Mouse (Mus musculus) CH12.LX (cell line): Measurements from ENCODE around the gene Grwd1. TPM values are rescaled to one million over a fixed set of nuclear protein-coding genes. Genes with fewer than 3 reads are reported as not detected.

ENCODE experiments used
- DNase-seq: peaks from one replicate; pipeline ENCODE4 v3.0.0-alpha.2; 2013; ENCODE audit errors: extremely low read depth
- H3K27ac ChIP-seq: 2 replicates; pipeline ENCODE4 v1.5.1; 2012; ENCODE audit warnings: low read depth, mild to moderate bottlenecking, control low read depth, moderate library complexity; ENCODE audit not compliant: insufficient read depth
- H3K27me3 ChIP-seq: replicated peaks from 2 replicates; pipeline ENCODE3; 2012; ENCODE audit warnings: inconsistent platforms
- H3K36me3 ChIP-seq, 2 experiments: replicated peaks in 1 of 2; 2 replicates each; pipeline versions ENCODE3 to v1.6.1; 2012; ENCODE audit warnings: inconsistent platforms in 1 of 2, low read length in 1 of 2, mild to moderate bottlenecking in 1 of 2, mixed read lengths in 1 of 2, moderate library complexity in 1 of 2; ENCODE audit not compliant: control insufficient read depth in 1 of 2, insufficient read depth in 1 of 2
- H3K4me1 ChIP-seq, 2 experiments: 2 replicates each; pipeline ENCODE4 v1.6.1; 2012; ENCODE audit warnings: inconsistent platforms in 1 of 2, moderate library complexity in 1 of 2; ENCODE audit not compliant: insufficient read depth in 2 of 2, control insufficient read depth in 1 of 2
- H3K4me2 ChIP-seq: 2 replicates; pipeline ENCODE4 v1.6.1; 2012; ENCODE audit warnings: low read depth, mild to moderate bottlenecking, control low read depth; ENCODE audit not compliant: poor library complexity, insufficient read depth, severe bottlenecking
- H3K4me3 ChIP-seq, 3 experiments: fragments of 150-350 bp in 1 of 3; sonication (generic) in 1 of 3; replicated peaks in 1 of 3; 2 replicates each; pipeline versions ENCODE3 to v1.5.1; 2011 to 2012; ENCODE audit warnings: low read depth in 2 of 3, low read length in 2 of 3, mild to moderate bottlenecking in 2 of 3, moderate library complexity in 2 of 3, control low read depth in 1 of 3, improper control_type of control experiment in 1 of 3, inconsistent platforms in 1 of 3, mixed read lengths in 1 of 3; ENCODE audit not compliant: poor library complexity in 1 of 3
- H3K79me2 ChIP-seq: replicated peaks from 2 replicates; pipeline ENCODE4 v1.6.1; 2012; ENCODE audit warnings: mild to moderate bottlenecking, moderate library complexity; ENCODE audit not compliant: control insufficient read depth, poor library complexity, insufficient read depth, severe bottlenecking; ENCODE audit errors: extremely low read depth
- H3K9ac ChIP-seq: 2 replicates; pipeline ENCODE4 v1.6.1; 2012; ENCODE audit warnings: low read depth, mild to moderate bottlenecking, control low read depth, moderate library complexity; ENCODE audit not compliant: insufficient read depth
- H3K9me3 ChIP-seq: replicated peaks from 2 replicates; pipeline ENCODE3; 2012; ENCODE audit warnings: low read length, inconsistent platforms, mixed read lengths
- BHLHE40 ChIP-seq: IDR thresholded peaks from 2 replicates; pipeline ENCODE4 v1.6.1; 2011; ENCODE audit warnings: mild to moderate bottlenecking, low read depth, low read length, improper control_type of control experiment
- CHD1 ChIP-seq: IDR thresholded peaks from 2 replicates; pipeline ENCODE4 v1.6.1; 2012; ENCODE audit warnings: low read depth, low read length, improper control_type of control experiment, inconsistent platforms
- CHD2 ChIP-seq: IDR thresholded peaks from 2 replicates; pipeline ENCODE4 v1.6.1; 2011; ENCODE audit warnings: low read length, improper control_type of control experiment
- CTCF ChIP-seq, 2 experiments: IDR thresholded peaks in 1 of 2; conservative IDR thresholded peaks in 1 of 2; 2 replicates each; pipeline ENCODE4 v1.5.1; 2011 to 2012; ENCODE audit warnings: low read depth in 2 of 2, low read length in 2 of 2, improper control_type of control experiment in 1 of 2, inconsistent platforms in 1 of 2, mild to moderate bottlenecking in 1 of 2, moderate library complexity in 1 of 2
- ETS1 ChIP-seq: conservative IDR thresholded peaks from 2 replicates; pipeline ENCODE4 v1.6.1; 2012; ENCODE audit warnings: low read depth, mild to moderate bottlenecking, inconsistent platforms, low read length, improper control_type of control experiment, moderate library complexity
- GABPA ChIP-seq: IDR thresholded peaks from 2 replicates; pipeline ENCODE4 v1.6.1; 2012; ENCODE audit warnings: low read depth, low read length, improper control_type of control experiment, inconsistent platforms; ENCODE audit not compliant: insufficient replicate concordance
- IRF4 ChIP-seq: IDR thresholded peaks from 2 replicates; pipeline ENCODE4 v1.6.1; 2014; ENCODE audit warnings: low read depth, mild to moderate bottlenecking, inconsistent platforms, low read length, improper control_type of control experiment
- JUN ChIP-seq: IDR thresholded peaks from 2 replicates; pipeline ENCODE4 v1.6.1; 2011; ENCODE audit warnings: low read depth, mild to moderate bottlenecking, low read length, improper control_type of control experiment, moderate library complexity; ENCODE audit not compliant: insufficient read depth
- JUND ChIP-seq: conservative IDR thresholded peaks from 2 replicates; pipeline ENCODE4 v1.6.1; 2011; ENCODE audit warnings: low read depth, low read length, improper control_type of control experiment
- KAT2A ChIP-seq: IDR thresholded peaks from 2 replicates; pipeline ENCODE4 v1.6.1; 2012; ENCODE audit warnings: low read length, improper control_type of control experiment, inconsistent platforms; ENCODE audit not compliant: insufficient replicate concordance
- MAFK ChIP-seq: IDR thresholded peaks from 2 replicates; pipeline ENCODE4 v1.6.1; 2011; ENCODE audit warnings: low read length, improper control_type of control experiment; ENCODE audit not compliant: insufficient replicate concordance
- MXI1 ChIP-seq: IDR thresholded peaks from 2 replicates; pipeline ENCODE4 v1.6.1; 2011; ENCODE audit warnings: mild to moderate bottlenecking, low read depth, low read length, improper control_type of control experiment
- NRF1 ChIP-seq: IDR thresholded peaks from 2 replicates; pipeline ENCODE4 v1.6.1; 2014; ENCODE audit warnings: low read depth, mild to moderate bottlenecking, inconsistent platforms, low read length, improper control_type of control experiment, moderate library complexity
- POLR2A ChIP-seq: IDR thresholded peaks from 2 replicates; pipeline ENCODE4 v1.6.1; 2011; ENCODE audit warnings: low read depth, mild to moderate bottlenecking, improper control_type of control experiment, low read length
- POLR2AphosphoS2 ChIP-seq: IDR thresholded peaks from 2 replicates; pipeline ENCODE4 v1.6.1; 2011; ENCODE audit warnings: low read depth, low read length, improper control_type of control experiment
- RCOR1 ChIP-seq: conservative IDR thresholded peaks from 2 replicates; pipeline ENCODE4 v1.6.1; 2012; ENCODE audit warnings: low read depth, mild to moderate bottlenecking, inconsistent platforms, low read length, improper control_type of control experiment
- SIN3A ChIP-seq: IDR thresholded peaks from 2 replicates; pipeline ENCODE4 v1.6.1; 2012; ENCODE audit warnings: low read length, improper control_type of control experiment, inconsistent platforms
- SMC3 ChIP-seq: IDR thresholded peaks from 2 replicates; pipeline ENCODE4 v1.6.1; 2011; ENCODE audit warnings: low read depth, low read length, improper control_type of control experiment
- UBTF ChIP-seq: IDR thresholded peaks from 2 replicates; pipeline ENCODE4 v1.6.1; 2012; ENCODE audit warnings: low read depth, mild to moderate bottlenecking, inconsistent platforms, low read length, improper control_type of control experiment, moderate library complexity
- USF1 ChIP-seq: IDR thresholded peaks from 2 replicates; pipeline ENCODE4 v1.6.1; 2014; ENCODE audit warnings: low read depth, mild to moderate bottlenecking, inconsistent platforms, low read length, improper control_type of control experiment
- USF2 ChIP-seq: conservative IDR thresholded peaks from 2 replicates; pipeline ENCODE4 v1.6.1; 2011; ENCODE audit warnings: low read depth, low read length, improper control_type of control experiment
- ZMIZ1 ChIP-seq: IDR thresholded peaks from 2 replicates; pipeline ENCODE4 v1.6.1; 2012; ENCODE audit warnings: low read depth, mild to moderate bottlenecking, inconsistent platforms, low read length, improper control_type of control experiment
- ZNF384 ChIP-seq: IDR thresholded peaks from 2 replicates; pipeline ENCODE4 v1.6.1; 2012; ENCODE audit warnings: low read depth, low read length, improper control_type of control experiment, inconsistent platforms
- dilution Hi-C: fragments of 300-500 bp; cut with MboI; formaldehyde crosslinking; loops from 2 replicates; pipeline ENCODE4 v1.14.3; 2020; ENCODE audit warnings: low sequenced_read_pairs; ENCODE audit not compliant: extremely low pct_unique_long_range_greater_than_20kb, extremely low pct_ligation_motif_present
- in situ Hi-C: fragments of 300-500 bp; cut with MboI; formaldehyde crosslinking; loops from 3 replicates; pipeline ENCODE4 v1.14.3; 2019; ENCODE audit warnings: low sequenced_read_pairs, low pct_ligation_motif_present, low pct_unique_long_range_greater_than_20kb, mixed read lengths
- polyA plus RNA-seq: library from polyadenylated mRNA; unstranded; fragments of >175 nt; gene quantifications from 2 replicates; pipeline ENCODE4 v1.2.1, GENCODE M21; 2012; ENCODE audit warnings: low read depth; ENCODE audit not compliant: insufficient read length
- total RNA-seq, 2 experiments: library from RNA; depleted of rRNA; stranded (reverse); fragments of 300-350 nt in 1 of 2; fragments of >200 nt in 1 of 2; gene quantifications; 2 replicates each; pipeline ENCODE4 v1.2.3; 2012 to 2014

The Grwd1 gene
- total and polyA plus RNA-seq, 3 experiments = 83.0 to 108 (median 88.1) TPM

DNA sequence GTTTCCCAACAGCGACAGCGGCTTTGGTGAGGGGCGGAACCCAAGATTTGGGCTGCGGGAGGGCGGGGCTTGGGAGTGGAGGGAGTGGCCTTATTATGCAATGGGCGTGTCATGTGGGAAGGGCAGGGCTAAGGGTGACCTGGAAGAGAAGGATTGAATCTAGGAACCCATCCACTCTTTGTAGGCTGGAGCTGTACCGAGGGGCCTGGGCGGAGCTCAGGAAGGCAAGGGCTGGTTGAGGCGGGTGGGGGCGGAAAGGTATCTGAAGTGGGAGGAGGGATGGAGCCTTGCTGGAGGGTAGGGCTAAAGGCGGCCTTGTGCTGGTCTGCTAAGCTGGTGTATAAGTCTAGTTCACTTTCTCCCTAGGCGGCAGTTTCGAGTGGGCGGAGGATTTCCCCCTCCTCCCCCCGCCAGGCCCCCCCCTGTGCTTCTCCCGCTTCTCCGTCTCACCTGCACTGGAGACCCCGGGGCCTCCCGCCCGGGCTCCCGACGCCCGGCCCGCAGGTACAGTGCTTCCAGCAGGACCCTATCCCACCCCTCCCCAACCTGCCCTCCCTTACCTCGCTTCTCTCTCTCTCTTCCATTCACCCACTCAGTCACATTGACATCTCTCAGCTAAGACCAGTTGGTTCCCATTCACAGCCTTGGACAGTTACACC is 30.1 kb downstream of the Grwd1 start:
- in situ Hi-C loops (loop anchor here (5.0 kb wide), 1 partner anchor 58 kb away; no protein-coding TSS in a partner anchor), dilution Hi-C loops (no loop called here)
- Histone ChIP-seq H3K4me2 (peak overlapping the region; percentile 90), H3K4me1 (peaks cover 5 to 9% of the 10 kb centered on the region in 2 experiments), H3K4me3 (peak overlapping the region; percentile 21 to 43 (median 42)), H3K36me3 (no peaks in the 10 kb centered on the region), H3K9ac (peak overlapping the region; percentile 23; the same call in 1 of the 2 replicates), H3K27ac (no peak overlapping the region), H3K27me3 (peaks cover 13% of the 10 kb centered on the region), H3K79me2 (no peaks in the 10 kb centered on the region), H3K9me3 (no peaks in the 10 kb centered on the region)
- DNase-seq = peak; percentile 67
- TF ChIP-seq CHD2 (no peak), ETS1 (no peak), ZMIZ1 (no peak), POLR2A (no peak), USF1 (no peak), NRF1 (no peak), MXI1 (no peak), BHLHE40 (no peak), JUN (no peak), SIN3A (no peak), MAFK (no peak), RCOR1 (no peak), USF2 (no peak), CHD1 (no peak), ZNF384 (no peak), SMC3 (no peak), GABPA (no peak), POLR2AphosphoS2 (no peak), UBTF (no peak)

DNA sequence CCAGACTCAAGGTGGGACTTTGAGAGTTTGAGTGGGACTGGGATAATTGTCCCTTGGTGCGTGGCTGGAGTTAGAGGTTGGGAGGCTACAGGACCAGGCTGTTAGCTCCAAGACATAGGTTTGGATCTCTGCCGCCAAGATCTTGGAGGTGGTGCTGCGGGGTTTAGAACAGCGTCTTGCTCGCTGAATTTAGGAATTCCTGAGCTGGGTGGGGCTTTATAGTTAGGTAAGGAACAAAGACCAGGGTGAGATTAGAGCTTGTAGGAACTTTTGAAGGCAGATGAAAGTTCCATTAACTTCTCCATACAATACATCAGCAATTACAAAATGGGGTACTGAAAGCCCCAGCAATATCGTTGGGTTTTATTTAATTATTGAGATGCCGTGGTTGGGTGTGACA is 30.7 kb downstream of the Grwd1 start:
- H3K79me2 ChIP-seq = no peaks in the 10 kb centered on the region
- TF ChIP-seq JUND (no peak), JUN (no peak), CTCF (conservative IDR thresholded peaks at IDR 0.05 in 1 of 2, IDR thresholded peaks at IDR 0.05 in 1 of 2; ENCODE audit: low read depth in 2 of 2, low read length in 2 of 2) (no peak), ZNF384 (no peak), IRF4 (no peak), KAT2A (no peak)
- TF ChIP-seq, all 38 proteins: peak for 0
- H3K9me3 ChIP-seq = no peaks in the 10 kb centered on the region
- H3K36me3 ChIP-seq = no peaks in the 10 kb centered on the region
- dilution Hi-C loops (no loop called here), in situ Hi-C loops (loop anchor here (5.0 kb wide), 1 partner anchor 58 kb away; no protein-coding TSS in a partner anchor)
- peak overlapping the region; percentile 90 for H3K4me2 ChIP-seq
- peaks cover 13% of the 10 kb centered on the region for H3K27me3 ChIP-seq
- no peak overlapping the region for H3K9ac ChIP-seq
- H3K4me1 ChIP-seq = peaks cover 5 to 9% of the 10 kb centered on the region in 2 experiments
- no peak for DNase-seq
- no peak overlapping the region for H3K4me3 ChIP-seq
- no peak overlapping the region for H3K27ac ChIP-seq
